Mouse (Mus musculus) kidney, embryonic 14.5 days (tissue): ENCODE results near the gene Gnb1. TPM values are rescaled to one million over a fixed set of nuclear protein-coding genes. Genes with fewer than 3 reads are reported as not detected.

ENCODE experiments used
- ATAC-seq: fragments of 200-750 bp; cut with Nextera tagmentation; 2 replicates; pipeline ENCODE4 v1.8.0; 2017; ENCODE audit warnings: moderate number of reproducible peaks, mild to moderate bottlenecking, moderate TSS enrichment, moderate library complexity; ENCODE audit not compliant: low FRiP score, low TSS enrichment
- H3K27ac ChIP-seq: fragments of 300-500 bp; sonication (generic); 2 replicates; pipeline ENCODE4 v1.5.1; 2014; ENCODE audit warnings: low read depth, mild to moderate bottlenecking, low read length, moderate library complexity, mixed read lengths
- H3K27me3 ChIP-seq: fragments of 300-500 bp; sonication (generic); 2 replicates; pipeline ENCODE4 v1.6.1; 2014; ENCODE audit warnings: mild to moderate bottlenecking, low read length; ENCODE audit not compliant: control insufficient read depth, insufficient read depth
- H3K36me3 ChIP-seq: fragments of 300-500 bp; sonication (generic); 2 replicates; pipeline ENCODE4 v1.6.1; 2014; ENCODE audit warnings: low read length, mixed read lengths; ENCODE audit not compliant: control insufficient read depth, insufficient read depth
- H3K4me1 ChIP-seq: fragments of 300-500 bp; sonication (generic); 2 replicates; pipeline ENCODE4 v1.6.1; 2014; ENCODE audit warnings: low read length, mixed read lengths; ENCODE audit not compliant: control insufficient read depth, insufficient read depth
- H3K4me2 ChIP-seq: fragments of 300-500 bp; sonication (generic); replicated peaks from 2 replicates; pipeline ENCODE4 v1.6.1; 2014; ENCODE audit warnings: low read depth, mild to moderate bottlenecking, low read length
- H3K4me3 ChIP-seq: fragments of 300-500 bp; sonication (generic); 2 replicates; pipeline ENCODE4 v1.5.1; 2014; ENCODE audit warnings: mild to moderate bottlenecking, low read length
- H3K9ac ChIP-seq: fragments of 300-500 bp; sonication (generic); 2 replicates; pipeline ENCODE4 v1.6.1; 2014; ENCODE audit warnings: low read depth, mild to moderate bottlenecking, low read length, moderate library complexity
- H3K9me3 ChIP-seq: fragments of 300-500 bp; sonication (generic); 2 replicates; pipeline ENCODE4 v1.6.1; 2016; ENCODE audit warnings: low read length; ENCODE audit not compliant: control insufficient read depth
- WGBS: fragments of 180-500 bp; shearing (Covaris S2); extraction: QIAGEN DNeasy Blood & Tissue Kit; methylation state at CpG from one replicate; pipeline ENCODE4 v1.1.7; 2014; 5-methylcytosine and 5-hydroxymethylcytosine counted together
- polyA plus RNA-seq: library from polyadenylated mRNA; unstranded; fragments of >200 nt; fragmentation: Nextera tagmentation; extraction: Ambion mirVana; gene quantifications from 2 replicates; pipeline ENCODE4 v1.2.1, GENCODE M21; 2014

Gnb1 gene
- polyA plus RNA-seq: 493 and 553 TPM in 2 replicates

- no peaks in the 10 kb centered on the region for H3K27me3 ChIP-seq
- H3K4me1 ChIP-seq: peaks cover 37% of the 10 kb centered on the region
- H3K4me3 ChIP-seq: peak within 1 kb of the TSS; percentile 100
- H3K27ac ChIP-seq: peak within 1 kb of the TSS; percentile 95
- no peaks in the 10 kb centered on the region for H3K9me3 ChIP-seq
- ATAC-seq: peak; percentile 82
- H3K9ac ChIP-seq: peak within 1 kb of the TSS; percentile 100
- H3K36me3 ChIP-seq: no peaks in the 10 kb centered on the region
- peak within 1 kb of the TSS; percentile 59 for H3K4me2 ChIP-seq
- 1% methylated on average over 27 of the region's 60 CpGs for WGBS
These were observed at the start of gene Gnb1 for GRCm38 (mm10) chr4:155490990-155491504. TSS of gene Gnb1 (plus strand) at chr4:155491361.

GRCm38 (mm10) chr4:155442808-155443207 is 48.4 kb upstream of the Gnb1 start:
- H3K4me1 ChIP-seq: no peaks in the 10 kb centered on the region

GRCm38 (mm10) chr4:155451597-155451996 is 39.6 kb upstream of the Gnb1 start:
- Histone ChIP-seq H3K4me3 (no peak overlapping the region), H3K4me1 (no peaks in the 10 kb centered on the region), H3K36me3 (no peaks in the 10 kb centered on the region), H3K27ac (no peak overlapping the region), H3K9me3 (no peaks in the 10 kb centered on the region), H3K27me3 (no peaks in the 10 kb centered on the region), H3K9ac (no peak overlapping the region), H3K4me2 (no peak overlapping the region)
- WGBS: 30% methylated on average over 10 of the region's 10 CpGs
- 0 out of 2 replicates have a peak, but pooled peaks have one; percentile 55 for ATAC-seq

More at GRCm38 (mm10) chr4:155442808-155443207, 48.4 kb upstream of the Gnb1 start:
- 75% methylated on average over 3 of the region's 3 CpGs for WGBS
- Histone ChIP-seq H3K9me3 (no peaks in the 10 kb centered on the region), H3K9ac (no peak overlapping the region), H3K27me3 (no peaks in the 10 kb centered on the region), H3K27ac (no peak overlapping the region), H3K4me2 (no peak overlapping the region), H3K4me3 (no peak overlapping the region), H3K36me3 (no peaks in the 10 kb centered on the region)
- no peak for ATAC-seq

- H3K4me3 ChIP-seq: no peak overlapping the region
- no peak for ATAC-seq
- WGBS: 85% methylated on average over 5 of the region's 5 CpGs
These were observed 32.6 kb upstream of the Gnb1 start for GRCm38 (mm10) chr4:155458575-155458974.

GRCm38 (mm10) chr4:155463050-155463449 is 28.1 kb upstream of the Gnb1 start:
- H3K4me1 ChIP-seq: peaks cover 3% of the 10 kb centered on the region; the same call in 1 of the 2 replicates
- no peaks in the 10 kb centered on the region for H3K36me3 ChIP-seq
- WGBS: 68% methylated on average over 13 of the region's 13 CpGs
- H3K4me2 ChIP-seq: no peak overlapping the region
- H3K27me3 ChIP-seq: no peaks in the 10 kb centered on the region
- H3K9ac ChIP-seq: no peak overlapping the region
- 0 out of 2 replicates have a peak, but pooled peaks have one; percentile 11 for ATAC-seq
- no peaks in the 10 kb centered on the region for H3K9me3 ChIP-seq
- no peak overlapping the region for H3K4me3 ChIP-seq
- no peak overlapping the region for H3K27ac ChIP-seq

More at GRCm38 (mm10) chr4:155458575-155458974, 32.6 kb upstream of the Gnb1 start:
- peaks cover 3% of the 10 kb centered on the region; the same call in 1 of the 2 replicates for H3K4me1 ChIP-seq
- no peak overlapping the region for H3K27ac ChIP-seq
- H3K27me3 ChIP-seq: no peaks in the 10 kb centered on the region
- H3K9ac ChIP-seq: no peak overlapping the region
- no peak overlapping the region for H3K4me2 ChIP-seq
- H3K36me3 ChIP-seq: no peaks in the 10 kb centered on the region
- no peaks in the 10 kb centered on the region for H3K9me3 ChIP-seq

GRCm38 (mm10) chr4:155463611-155464010 is 27.6 kb upstream of the Gnb1 start:
- no peak overlapping the region for H3K4me2 ChIP-seq
- no peaks in the 10 kb centered on the region for H3K27me3 ChIP-seq
- H3K4me3 ChIP-seq: no peak overlapping the region
- no peak overlapping the region for H3K27ac ChIP-seq
- no peak overlapping the region for H3K9ac ChIP-seq
- no peaks in the 10 kb centered on the region for H3K9me3 ChIP-seq
- 87% methylated on average over 6 of the region's 6 CpGs for WGBS
- H3K4me1 ChIP-seq: peaks cover 3% of the 10 kb centered on the region; the same call in 1 of the 2 replicates
- ATAC-seq: no peak
- H3K36me3 ChIP-seq: no peaks in the 10 kb centered on the region

GRCm38 (mm10) chr4:155464061-155464460 is 27.1 kb upstream of the Gnb1 start:
- Histone ChIP-seq H3K9me3 (no peaks in the 10 kb centered on the region), H3K4me1 (peaks cover 3% of the 10 kb centered on the region; the same call in 1 of the 2 replicates), H3K36me3 (no peaks in the 10 kb centered on the region), H3K27ac (no peak overlapping the region), H3K4me3 (no peak overlapping the region), H3K9ac (no peak overlapping the region), H3K4me2 (no peak overlapping the region), H3K27me3 (no peaks in the 10 kb centered on the region)
- WGBS: 83% methylated on average over 4 of the region's 4 CpGs
- no peak for ATAC-seq

GRCm38 (mm10) chr4:155465607-155466006 is 25.6 kb upstream of the Gnb1 start:
- no peak for ATAC-seq
- no peak overlapping the region for H3K27ac ChIP-seq
- H3K9me3 ChIP-seq: no peaks in the 10 kb centered on the region
- no peak overlapping the region for H3K9ac ChIP-seq
- H3K27me3 ChIP-seq: no peaks in the 10 kb centered on the region
- H3K4me3 ChIP-seq: no peak overlapping the region
- no peak overlapping the region for H3K4me2 ChIP-seq
- 80% methylated on average over 6 of the region's 6 CpGs for WGBS
- no peaks in the 10 kb centered on the region; the same call in 1 of the 2 replicates for H3K4me1 ChIP-seq
- H3K36me3 ChIP-seq: no peaks in the 10 kb centered on the region

- no peaks in the 10 kb centered on the region for H3K4me1 ChIP-seq
- no peaks in the 10 kb centered on the region for H3K9me3 ChIP-seq
- no peak overlapping the region for H3K4me3 ChIP-seq
- no peak for ATAC-seq
- H3K36me3 ChIP-seq: no peaks in the 10 kb centered on the region
- no peak overlapping the region for H3K4me2 ChIP-seq
- no peaks in the 10 kb centered on the region for H3K27me3 ChIP-seq
- no peak overlapping the region for H3K27ac ChIP-seq
- 80% methylated on average over 5 of the region's 5 CpGs for WGBS
- H3K9ac ChIP-seq: no peak overlapping the region
These were observed 25.1 kb upstream of the Gnb1 start for GRCm38 (mm10) chr4:155466080-155466479.
